Mouse (Mus musculus) gastrocnemius, adult 18-20 months (tissue): ENCODE data around the gene E130208F15Rik. TPM values are rescaled to one million over a fixed set of nuclear protein-coding genes. Genes with fewer than 3 reads are reported as not detected.

Experiments
- DNase-seq: peaks from one replicate; pipeline ENCODE4 v3.0.0; 2021; ENCODE audit warnings: low spot score
- long read RNA-seq, 2 experiments: library from polyadenylated mRNA; stranded (forward); transcript quantifications; one replicate each; pipeline ENCODE4 v2.0.0; 2021
- total RNA-seq, 2 experiments: library from RNA; stranded (reverse); gene quantifications; 2 replicates each; pipeline ENCODE4 v1.2.3; 2021

The E130208F15Rik gene
- under 1 TPM; 0.59 TPM for total RNA-seq
- long read RNA-seq, experiment 1, partial matches to known transcripts: 0 of 1 reads
- long read RNA-seq, experiment 1, other reads (novel, unspliced or antisense): 0 of 1 reads
- long read RNA-seq, experiment 2: 0 reads

DNA sequence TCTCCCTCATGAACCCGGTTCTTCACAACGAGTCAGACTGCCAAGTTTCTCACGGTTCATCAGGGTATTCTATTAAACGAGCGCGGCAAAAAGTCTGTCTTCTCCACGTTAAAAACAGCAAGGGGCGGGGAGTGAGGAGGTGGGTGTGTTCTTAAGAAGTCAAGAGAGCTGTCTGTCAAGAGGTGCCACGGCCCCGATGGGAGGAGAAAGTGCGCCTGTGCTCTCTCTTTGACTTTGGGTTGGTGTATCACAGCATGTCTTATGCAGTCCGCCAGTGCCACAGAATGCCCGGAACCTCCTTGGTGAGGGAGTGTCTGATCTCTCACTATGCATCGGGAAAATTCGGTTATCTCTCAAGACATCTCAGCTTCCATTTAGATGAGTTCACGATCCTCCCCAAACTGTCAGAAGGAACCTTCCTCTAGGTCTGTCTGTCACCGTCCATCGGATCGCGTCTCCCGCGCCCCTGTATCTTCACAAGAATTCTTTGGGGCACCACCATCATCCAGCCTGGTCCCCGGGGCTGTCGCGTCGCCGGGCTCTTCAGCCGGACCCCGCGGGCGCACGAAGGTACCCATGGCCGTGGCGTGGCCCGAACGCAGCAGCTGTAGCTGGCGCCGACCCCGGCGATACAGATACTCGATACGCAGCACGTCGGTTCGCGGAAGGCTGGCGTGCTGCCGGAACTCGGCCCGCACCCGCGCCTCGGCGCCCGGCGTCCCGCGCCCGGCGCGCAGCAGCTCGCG lies at the start of gene E130208F15Rik:
TSS of gene E130208F15Rik (plus strand) at position 202 of the 746 bp plus-strand sequence.
- DNase-seq: peak; percentile 62

DNA sequence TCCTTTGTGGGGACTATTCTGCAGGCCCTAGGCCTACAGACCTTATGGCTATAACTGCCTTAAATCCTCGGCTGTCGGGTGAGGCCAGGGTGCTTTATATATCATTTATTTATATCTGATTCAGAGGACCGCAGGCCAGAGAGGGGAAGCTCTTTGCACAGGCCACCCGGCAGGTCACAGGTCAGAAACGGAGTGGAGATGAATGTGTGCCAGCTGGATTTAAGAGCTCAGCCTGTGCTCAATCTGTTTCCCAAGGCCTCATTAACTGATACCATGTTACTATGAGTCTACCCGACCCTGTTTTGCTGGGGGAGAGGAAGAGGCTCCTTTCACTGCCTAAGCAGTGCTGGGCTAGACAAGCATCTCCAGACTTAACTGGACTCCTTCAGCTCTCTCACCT lies 47.2 kb upstream of the E130208F15Rik start:
- no peak for DNase-seq

DNA sequence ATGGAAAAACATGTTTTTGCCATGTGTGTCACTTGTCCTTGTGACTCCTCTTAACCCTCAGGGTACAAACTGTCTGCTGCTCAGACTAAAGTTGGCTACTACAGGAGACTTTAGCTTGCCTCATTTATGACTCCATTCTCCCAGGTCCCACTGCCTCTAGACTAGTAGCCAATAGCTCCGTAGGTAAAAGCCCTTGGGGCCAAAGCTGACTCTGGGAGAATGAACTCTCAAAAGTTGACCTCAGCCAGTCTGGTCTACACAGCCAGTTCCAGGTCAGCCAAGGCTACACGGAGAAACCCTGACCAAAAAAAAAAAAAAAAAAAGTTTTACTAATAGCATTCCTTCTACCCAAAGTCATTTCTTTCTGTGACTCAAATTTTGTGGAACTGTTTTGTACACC lies 42.6 kb upstream of the E130208F15Rik start:
- DNase-seq: no peak

DNA sequence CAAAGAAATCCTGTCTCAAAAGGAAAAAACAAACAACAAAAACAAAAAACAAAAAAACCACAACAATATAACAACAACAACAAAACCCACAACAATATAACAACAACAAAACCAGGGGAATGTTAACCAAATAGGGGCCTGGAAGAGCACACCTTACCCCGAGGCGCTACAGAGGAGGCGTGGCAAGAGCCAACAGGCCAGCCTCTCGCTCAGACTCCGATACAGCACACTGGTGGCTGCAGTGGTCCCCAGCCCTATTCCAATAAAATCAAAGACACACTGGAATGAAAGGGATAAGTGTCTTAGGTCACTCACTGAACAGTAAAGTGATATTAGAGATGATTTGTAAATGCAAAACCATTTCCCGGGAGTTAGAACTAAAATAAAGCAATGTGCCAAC lies 42.0 kb upstream of the E130208F15Rik start:
- DNase-seq: no peak

DNA sequence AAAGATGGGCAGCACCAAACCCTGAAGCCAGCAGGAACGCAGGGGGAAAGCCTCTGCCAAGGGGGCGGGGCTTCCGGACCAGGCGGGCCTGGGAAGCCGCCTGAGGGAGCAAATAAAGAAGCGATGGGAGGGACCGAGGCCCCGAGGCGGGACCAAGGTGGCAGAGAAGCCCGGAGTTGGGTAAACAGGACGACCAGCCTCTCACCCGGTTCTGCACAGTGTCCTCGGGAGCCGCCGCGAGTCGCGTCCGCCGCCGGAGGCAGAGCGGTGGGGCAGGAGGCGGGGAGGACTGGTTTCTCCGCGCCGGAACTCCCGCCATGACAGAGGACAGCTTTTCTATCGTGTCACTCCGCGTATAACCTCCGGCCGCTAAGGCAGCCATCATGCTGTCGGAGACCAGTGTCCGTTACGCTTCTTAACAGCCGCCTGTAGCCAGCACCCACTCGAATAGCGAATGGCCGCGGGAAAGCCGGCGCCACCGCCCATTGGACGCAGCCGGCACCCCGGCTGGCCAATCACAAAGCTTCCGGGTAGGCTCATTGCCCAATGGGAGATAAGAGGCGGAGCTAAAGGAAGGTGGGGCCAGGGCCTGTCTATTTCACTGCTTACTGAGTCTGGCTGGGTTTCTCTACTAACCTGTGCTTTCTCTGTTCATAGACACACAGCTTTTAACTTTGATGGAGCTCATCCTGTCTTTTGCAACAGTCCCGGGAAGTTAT lies 41.4 kb upstream of the E130208F15Rik start, which contains the start of the genes Thap8 and Wdr62:
TSS of gene Thap8 (plus strand) at position 144 of the 719 bp plus-strand sequence.
TSS of gene Wdr62 (minus strand) at position 469 of the 719 bp plus-strand sequence.
- peak; percentile 93 for DNase-seq

DNA sequence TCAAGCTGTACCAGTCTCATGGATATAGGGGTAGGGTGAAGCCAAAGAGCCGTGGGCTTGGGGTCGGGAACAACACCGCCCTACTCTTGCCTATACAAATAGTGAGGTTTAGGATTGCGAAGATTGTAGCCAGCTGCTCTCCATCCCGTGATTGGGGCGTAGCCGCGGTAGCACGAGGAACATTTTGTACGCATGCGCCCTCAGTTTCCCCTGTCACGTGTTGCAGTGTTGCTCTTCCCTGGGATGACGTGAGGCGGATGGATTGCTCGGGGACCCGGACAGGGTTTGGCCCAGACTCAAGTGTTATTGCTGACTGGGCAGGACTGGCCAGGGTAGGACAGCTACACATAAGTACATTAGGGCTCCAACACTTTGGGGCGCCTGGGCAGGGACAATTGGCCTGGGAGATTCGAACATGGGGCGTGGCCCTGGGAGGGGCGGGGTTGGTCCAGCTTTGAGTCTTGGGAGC lies 40.8 kb upstream of the E130208F15Rik start:
- DNase-seq: peak; percentile 89

DNA sequence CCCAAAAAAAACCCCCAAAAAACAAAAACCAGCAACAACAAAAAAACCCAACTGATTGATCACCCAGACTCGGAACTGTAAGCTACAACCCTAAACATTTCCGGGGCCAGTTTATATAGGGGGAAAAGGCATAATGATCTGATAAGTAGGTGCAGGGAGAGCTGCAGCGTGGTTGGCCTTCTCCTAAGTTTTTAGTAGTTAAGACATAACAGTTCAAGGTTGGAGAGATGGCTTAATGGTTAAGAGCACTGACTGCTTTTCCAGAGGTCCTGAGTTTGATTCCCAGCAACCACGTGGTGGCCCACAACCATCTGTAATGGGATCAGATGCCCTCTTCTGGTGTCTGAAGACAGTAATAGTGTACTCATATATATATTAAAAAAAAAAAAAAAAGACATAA lies 40.0 kb upstream of the E130208F15Rik start:
- DNase-seq: no peak

DNA sequence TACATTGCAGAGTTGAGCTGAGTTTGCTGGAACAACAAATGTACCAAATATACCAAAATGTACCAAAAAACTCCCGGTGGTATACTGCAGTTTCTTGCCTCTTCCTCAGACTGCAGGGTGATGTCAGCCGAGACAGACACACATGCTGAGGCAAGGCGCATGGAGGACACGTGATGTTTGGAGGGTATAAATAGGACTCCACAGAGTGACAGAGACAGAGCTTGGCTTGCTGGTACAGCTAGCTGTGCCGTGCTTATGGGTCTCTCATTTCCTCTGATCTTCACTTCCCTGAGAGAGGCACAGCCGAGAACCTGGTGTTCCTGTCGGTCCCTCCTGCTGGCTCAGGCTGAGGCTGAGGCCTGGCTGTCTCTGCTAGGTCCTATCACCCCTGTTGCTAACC lies 38.8 kb upstream of the E130208F15Rik start:
- peak; percentile 56 for DNase-seq

DNA sequence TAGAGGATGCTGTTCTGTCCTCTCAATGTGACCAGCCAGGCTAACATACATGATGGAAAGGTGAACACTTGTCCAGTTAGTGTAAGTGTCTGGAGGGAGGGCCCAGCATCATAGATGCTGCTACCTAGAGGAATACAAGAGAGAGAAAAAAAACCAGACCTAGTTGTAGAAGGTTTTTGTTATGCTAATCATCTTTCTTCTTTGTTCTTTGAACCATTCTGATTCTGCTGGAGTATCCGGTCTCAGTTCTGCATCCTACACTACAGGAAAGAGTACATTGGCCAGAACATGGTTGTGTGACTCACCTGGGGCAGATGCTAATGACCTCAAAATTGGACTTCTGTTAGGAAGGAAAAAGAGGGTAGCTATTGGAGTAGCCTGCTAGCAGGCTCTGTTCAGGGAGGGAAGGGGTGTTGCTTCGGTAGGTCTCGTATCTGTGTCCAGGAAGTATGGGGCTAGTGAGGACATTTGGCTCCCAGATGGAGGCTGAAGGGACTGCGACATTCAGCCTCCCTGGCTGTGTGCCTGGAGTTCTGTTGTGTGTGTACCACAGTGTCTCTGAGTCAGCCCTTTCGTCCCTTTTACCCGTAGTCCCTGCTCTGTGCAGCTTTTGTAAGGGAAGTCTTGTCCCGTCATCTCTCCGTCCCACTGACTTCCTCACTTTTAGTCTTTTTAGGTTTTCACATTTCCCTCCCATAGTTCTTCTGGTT lies 34.7 kb upstream of the E130208F15Rik start:
- no peak for DNase-seq

DNA sequence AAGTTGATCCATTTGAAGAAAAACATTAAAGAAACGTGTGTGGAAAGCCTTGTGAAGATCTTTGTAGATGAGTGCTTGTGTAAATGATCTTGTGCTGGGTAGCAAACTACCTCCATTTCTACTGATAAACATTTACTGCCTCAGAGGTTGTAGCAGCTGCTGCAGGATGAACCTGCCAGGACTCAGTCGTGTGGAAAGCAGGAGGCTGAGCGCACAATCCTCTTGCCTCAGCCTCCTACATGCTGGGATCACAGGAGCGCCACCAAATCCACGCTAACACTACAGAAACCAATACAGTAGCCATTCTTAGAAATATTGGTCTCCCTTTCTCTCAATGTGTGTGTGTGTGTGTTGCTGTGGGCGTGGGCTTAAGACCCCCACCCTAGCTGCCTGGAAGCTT lies 33.5 kb upstream of the E130208F15Rik start:
- DNase-seq: no peak

DNA sequence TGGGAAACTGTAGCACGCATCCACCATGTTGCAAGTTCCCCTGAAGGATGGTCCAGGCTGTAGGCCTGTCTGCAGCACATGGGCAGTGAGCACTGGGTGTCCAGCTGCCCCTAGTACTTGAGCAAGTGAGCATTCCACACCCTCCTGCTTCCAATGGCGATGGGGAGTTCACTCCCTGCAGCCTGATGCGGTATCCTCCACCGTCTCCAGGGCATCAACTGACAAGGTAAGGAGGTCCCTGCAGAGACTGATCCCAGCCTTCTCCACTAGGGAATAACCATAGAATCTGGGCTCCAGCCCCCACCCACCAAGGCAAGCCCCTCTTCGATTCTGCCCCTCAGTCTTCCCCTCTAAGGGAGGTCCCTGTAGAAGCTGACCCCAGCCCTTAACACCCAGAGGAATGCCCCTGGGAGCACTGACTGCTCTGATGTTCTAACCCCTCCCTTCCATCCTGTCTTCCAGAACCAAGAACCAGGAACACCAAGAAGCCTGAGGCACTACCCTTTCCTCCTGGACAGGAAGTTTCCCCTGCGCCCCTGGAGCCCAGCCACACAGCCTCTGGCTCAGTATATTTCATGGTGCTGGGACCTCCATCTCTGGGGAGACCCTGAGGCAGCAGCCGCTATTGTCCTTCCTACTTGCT lies 32.3 kb upstream of the E130208F15Rik start:
- no peak for DNase-seq

DNA sequence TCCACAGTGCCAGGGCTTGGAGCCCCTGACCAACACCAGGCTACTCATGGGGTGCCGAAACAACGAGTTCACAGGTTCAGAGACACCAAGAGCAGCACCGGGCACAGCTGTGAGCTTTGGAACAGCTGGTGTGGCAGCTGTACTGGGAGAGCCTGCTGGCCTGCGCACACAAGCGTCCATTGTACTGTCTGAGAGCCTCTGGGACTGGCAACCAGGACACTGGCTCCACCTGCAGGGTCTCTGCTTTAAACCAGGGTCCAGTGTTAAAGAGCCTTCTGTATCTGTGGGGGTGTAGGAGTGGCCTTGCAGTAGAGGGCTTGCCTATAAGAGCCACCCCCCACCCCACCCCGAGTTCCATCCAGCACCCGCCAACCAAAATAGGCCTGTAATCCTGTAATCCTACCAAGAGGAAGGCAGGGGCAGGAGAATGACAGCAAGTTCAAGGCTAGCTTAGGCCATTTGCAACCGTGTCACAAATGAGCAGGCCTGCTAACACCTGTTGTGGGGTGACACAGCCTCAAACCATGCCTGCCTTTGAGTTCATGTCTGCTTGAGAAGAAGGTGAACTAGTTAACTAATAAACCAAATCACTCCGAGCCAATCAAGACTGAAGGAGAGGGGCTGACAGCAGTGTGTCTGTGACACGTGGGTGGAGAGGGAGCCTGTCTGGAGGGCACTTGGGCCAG lies 31.7 kb upstream of the E130208F15Rik start:
- DNase-seq: no peak

DNA sequence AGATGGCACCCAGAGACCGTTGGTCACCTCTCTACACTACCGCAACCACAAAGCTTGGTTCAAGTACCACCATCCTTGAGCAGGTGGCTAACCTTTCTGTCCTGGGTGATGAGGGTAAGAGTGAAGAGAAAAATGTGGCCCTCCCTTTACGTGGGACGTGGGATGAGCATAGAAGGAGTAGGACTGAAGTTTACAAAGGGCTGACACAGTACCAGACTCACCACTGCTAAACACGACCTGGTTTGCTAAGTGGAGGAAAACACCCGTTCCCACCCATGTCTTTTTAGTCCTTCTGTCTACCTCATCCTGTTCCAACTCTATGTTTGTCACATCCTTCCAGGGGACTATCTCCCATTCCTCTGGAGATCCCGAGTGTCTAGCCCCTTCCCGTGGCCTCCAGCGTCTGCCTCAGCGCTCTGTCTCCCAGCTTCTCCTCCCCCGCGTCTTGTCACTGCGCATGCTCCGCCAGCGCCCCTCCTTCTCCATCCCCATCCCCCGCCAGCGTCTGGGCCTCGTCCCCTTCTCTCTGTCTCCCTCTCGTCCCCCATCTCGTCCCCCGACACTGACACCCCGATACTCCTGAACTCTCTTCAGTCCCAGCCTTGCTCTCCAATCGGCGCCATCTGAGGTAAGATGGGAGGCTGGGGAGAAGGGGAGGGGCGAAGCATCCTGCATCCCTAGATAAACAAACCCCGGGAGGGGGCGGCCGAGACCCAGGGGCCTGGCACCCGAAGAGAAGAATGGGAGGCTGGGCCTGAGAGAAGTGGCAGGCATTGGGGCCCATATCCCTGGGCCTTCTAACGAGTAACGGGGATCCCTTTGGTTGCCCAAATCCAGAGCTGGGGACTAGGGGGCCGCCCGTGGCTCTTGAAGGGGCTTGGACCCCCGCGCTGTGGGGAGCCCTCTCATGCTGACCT lies 30.1 kb upstream of the E130208F15Rik start, which contains the start of gene Clip3:
TSS of gene Clip3 (plus strand) at position 514 of the 917 bp plus-strand sequence.
- DNase-seq: peak; percentile 57

DNA sequence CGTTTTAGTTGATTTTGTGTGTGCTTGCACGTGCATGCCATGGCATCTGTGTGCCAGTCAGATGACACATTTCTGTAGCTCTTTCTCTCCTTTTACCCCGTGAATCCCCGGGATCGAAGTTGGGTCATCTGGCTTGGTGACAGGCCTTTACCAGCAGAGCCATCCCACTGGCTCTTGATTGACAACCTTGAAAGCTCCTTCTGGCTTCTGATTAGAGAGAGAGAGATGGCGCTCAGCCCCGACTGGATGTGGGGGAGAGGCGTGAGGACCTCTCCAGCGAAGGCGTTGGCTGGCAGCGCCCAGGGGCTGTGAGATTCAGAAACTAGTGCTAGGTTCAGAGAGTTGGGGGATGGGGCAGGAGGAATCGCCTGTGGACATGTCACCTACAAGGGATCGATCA lies 27.7 kb upstream of the E130208F15Rik start:
- no peak for DNase-seq

DNA sequence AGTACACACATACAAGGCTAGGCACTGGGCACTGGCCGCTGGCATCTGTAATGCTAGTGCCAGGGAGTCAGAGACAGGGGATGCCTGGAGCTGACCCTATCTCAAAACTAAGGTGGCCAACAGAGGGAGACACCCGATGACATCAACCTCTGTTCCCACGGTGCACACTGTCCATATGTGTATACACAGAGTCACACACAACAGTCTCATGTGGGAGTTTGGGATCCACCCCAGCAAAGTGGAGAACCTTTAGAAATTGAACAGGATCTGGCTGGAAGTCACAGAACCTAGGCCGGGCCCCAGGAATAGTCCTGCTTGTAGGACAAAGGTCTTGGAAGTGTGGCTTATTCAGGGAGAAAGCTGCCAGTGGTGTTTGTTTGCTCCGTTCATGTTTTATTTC lies 27.2 kb upstream of the E130208F15Rik start:
- DNase-seq: no peak

DNA sequence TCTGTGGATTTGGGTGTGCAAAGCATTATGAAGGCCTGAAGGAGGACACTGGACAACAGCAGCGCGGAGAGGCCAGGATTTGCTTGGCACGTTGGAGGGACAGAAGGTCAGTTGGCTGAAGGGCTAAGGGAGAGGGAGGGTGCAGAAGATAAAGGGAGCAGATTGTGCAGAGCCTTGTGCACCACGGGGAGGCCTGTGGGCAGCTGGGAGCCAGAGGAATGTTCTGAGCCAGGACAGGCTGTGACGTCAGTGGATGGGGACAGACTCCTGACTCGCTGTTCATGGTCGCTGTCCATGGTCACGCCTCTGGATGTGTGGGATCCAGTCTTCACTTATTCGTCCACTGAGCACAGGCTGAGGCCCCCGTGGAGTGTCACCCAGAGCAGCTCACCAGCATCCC lies 26.4 kb upstream of the E130208F15Rik start:
- peak; percentile 27 for DNase-seq

DNA sequence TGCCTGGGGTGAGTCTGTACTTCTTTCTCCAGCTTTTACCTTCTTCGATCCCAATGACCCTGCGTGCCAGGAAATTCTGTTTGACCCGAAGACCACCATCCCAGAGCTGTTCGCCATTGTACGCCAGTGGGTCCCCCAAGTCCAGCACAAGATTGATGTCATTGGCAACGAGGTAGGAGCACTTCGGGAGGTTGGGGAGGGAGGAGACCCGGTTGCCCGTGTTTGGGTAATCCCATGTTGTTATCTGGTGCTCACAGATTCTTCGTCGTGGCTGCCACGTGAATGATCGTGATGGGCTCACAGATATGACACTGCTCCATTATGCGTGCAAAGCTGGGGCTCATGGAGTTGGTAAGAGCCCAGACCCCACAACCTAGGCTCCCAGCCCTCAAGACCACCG lies 24.7 kb upstream of the E130208F15Rik start:
- no peak for DNase-seq

DNA sequence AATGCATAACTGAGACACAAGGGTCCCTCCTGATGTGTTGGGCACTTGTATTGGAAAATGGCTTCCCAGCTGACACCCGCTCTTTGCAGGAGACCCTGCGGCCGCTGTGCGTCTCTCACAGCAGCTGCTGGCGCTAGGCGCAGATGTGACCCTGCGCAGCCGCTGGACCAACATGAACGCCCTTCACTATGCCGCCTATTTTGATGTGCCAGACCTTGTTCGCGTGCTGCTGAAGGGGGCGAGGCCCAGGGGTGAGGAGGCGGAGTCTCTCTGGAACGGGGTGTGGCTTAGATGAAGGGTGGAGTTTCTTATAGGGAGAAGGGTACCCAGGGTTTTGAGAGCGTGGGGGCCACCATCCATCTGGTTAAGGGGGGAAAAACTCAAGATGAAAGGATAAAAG lies 24.3 kb upstream of the E130208F15Rik start:
- DNase-seq: no peak

DNA sequence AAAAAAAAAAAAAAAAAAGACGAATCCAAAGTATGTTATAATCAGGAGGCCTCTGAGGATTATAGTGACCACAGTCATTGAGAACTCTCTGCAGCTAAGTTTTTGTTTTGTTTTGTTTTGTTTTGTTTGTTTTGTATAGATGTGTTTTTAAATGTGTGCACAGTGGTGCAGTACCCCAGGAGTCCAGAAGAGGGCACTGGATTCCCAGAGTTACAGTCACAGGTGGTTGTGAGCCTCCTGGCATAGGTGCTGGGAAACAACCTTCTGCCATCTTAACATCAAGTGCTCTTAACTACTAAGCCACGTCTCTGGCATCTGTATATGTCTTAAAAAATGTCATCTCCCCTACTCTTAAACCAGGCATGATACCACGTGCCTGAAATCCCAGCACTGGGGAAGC lies 20.6 kb upstream of the E130208F15Rik start:
- DNase-seq: peak; percentile 22
